17 mouse cellular contexts compared by ENCODE assay signal in the genomic region with DNA sequence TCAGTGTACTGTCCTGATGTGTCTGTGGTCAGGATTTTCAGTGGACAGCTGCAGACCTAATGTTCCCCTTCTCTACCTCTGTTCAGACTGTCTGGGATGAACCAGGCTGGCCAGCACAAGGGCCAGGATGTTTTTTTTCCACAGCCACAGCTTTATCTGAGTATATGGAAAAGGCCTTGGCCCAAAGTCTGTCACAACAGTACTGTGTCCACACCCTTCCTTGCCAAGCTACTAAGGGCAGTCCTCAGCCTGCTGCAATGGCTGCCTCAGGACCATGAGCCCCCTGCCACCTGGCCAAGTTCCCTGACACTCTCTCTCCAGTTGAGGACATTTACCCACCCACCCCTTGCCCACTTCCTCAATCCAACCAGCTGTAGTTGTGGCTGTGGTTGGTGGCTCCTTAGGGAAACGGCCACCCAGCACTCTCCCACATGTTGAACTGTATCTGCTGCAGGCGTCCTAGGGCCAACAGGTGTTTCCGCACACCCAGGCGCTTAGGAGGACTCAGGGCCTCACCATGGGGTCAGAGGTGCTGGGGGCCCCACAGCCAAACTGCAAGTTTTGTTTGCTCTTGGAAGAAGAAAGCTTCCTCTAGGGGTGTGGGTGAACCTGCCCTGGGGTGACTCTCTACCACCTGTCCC. TPM values are rescaled to one million over a fixed set of nuclear protein-coding genes. Genes with fewer than 3 reads are reported as not detected.
DNase-seq lines count a peak whose midpoint lies in the region; ATAC-seq lines count a peak whose summit lies in the region.
"Had no signal": no experiment of that assay in that cellular context is flagged by ENCODE, and none has a peak within 500 bp of the region (broad histone marks: within the 10 kb centered on the region; RNA-seq: fewer than 3 reads in every experiment).

No protein-coding gene starts in this region.

- no peaks in the 10 kb centered on the region for H3K27me3 ChIP-seq in splenic B cell, adult 2 months (ENCODE audit: control insufficient read depth, insufficient read depth, low read length, poor library complexity, severe bottlenecking)
- H3K27me3 ChIP-seq in neural tube, embryonic 15.5 days (replicated peaks) = no peaks in the 10 kb centered on the region
- no peaks in the 10 kb centered on the region for H3K27me3 ChIP-seq in forebrain, embryonic 14.5 days (replicated peaks; ENCODE audit: control insufficient read depth, insufficient read depth, low read length)
- H3K27me3 ChIP-seq: embryonic facial prominence, embryonic 15.5 days; forebrain, embryonic 15.5 days; liver, embryonic 15.5 days had no signal

- 91% methylated on average over 4 of the region's 4 CpGs for WGBS in neural tube, embryonic 15.5 days
- 94% methylated on average over 4 of the region's 4 CpGs for WGBS in forebrain, embryonic 14.5 days

- no peaks in the 10 kb centered on the region for H3K36me3 ChIP-seq in splenic B cell, adult 2 months (ENCODE audit: control insufficient read depth, insufficient read depth, low read length, poor library complexity, severe bottlenecking)
- no peaks in the 10 kb centered on the region for H3K36me3 ChIP-seq in neural tube, embryonic 15.5 days
- no peaks in the 10 kb centered on the region for H3K36me3 ChIP-seq in forebrain, embryonic 14.5 days (ENCODE audit: control insufficient read depth, insufficient read depth, low read length)
- H3K36me3 ChIP-seq: embryonic facial prominence, embryonic 15.5 days; forebrain, embryonic 15.5 days; liver, embryonic 15.5 days had no signal

- no peak overlapping the region for H3K27ac ChIP-seq in neural tube, embryonic 15.5 days (replicated peaks)
- no peak overlapping the region for H3K27ac ChIP-seq in forebrain, embryonic 14.5 days (ENCODE audit: low read depth, low read length)
- H3K27ac ChIP-seq: embryonic facial prominence, embryonic 15.5 days; forebrain, embryonic 15.5 days; gastrocnemius, adult 2 months; liver, embryonic 15.5 days had no signal

- H3K9me3 ChIP-seq in neural tube, embryonic 15.5 days (replicated peaks) = no peaks in the 10 kb centered on the region
- H3K9me3 ChIP-seq in forebrain, embryonic 14.5 days (replicated peaks; ENCODE audit: control insufficient read depth, low read length) = no peaks in the 10 kb centered on the region
- H3K9me3 ChIP-seq: embryonic facial prominence, embryonic 15.5 days; forebrain, embryonic 15.5 days; liver, embryonic 15.5 days had no signal

- H3K4me2 ChIP-seq in neural tube, embryonic 15.5 days = no peak overlapping the region
- no peak overlapping the region for H3K4me2 ChIP-seq in forebrain, embryonic 14.5 days (ENCODE audit: low read length)
- H3K4me2 ChIP-seq: embryonic facial prominence, embryonic 15.5 days; forebrain, embryonic 15.5 days; liver, embryonic 15.5 days had no signal

- DNase-seq in heart, adult 11 months = peak; percentile 96
- DNase-seq in heart, adult 8-10 months (ENCODE audit: low spot score) = no peak
- peak; percentile 67 for DNase-seq in 416B (ENCODE audit: low read depth)
- DNase-seq in splenic B cell, adult 2 months (ENCODE audit: low read depth, low spot score) = peak; percentile 20
- DNase-seq in cerebellum, adult 9-10 months = no peak
- no peak for DNase-seq in forebrain, embryonic 14.5 days (ENCODE audit: low spot score)
- DNase-seq: adrenal gland, adult 8-10 months; cerebellum, postnatal 36 days; gastrocnemius, adult 2 months; heart, postnatal 4 days; lung, postnatal 4 days had no signal

- peak; percentile 87 to 88 for ATAC-seq in hematopoietic stem cell, adult 5-6 weeks (replicated peaks in 1 of 2; ENCODE audit: insufficient read depth in 1 of 2, low FRiP score in 2 of 2, low TSS enrichment in 1 of 2, low read depth in 1 of 2, poor library complexity in 2 of 2, severe bottlenecking in 2 of 2)
- no peak for ATAC-seq in neural tube, embryonic 15.5 days (ENCODE audit: low FRiP score)
- no peak for ATAC-seq in forebrain, embryonic 14.5 days
- ATAC-seq: forebrain, embryonic 15.5 days; midbrain, embryonic 16.5 days had no signal

- peaks cover 26% of the 10 kb centered on the region for H3K4me1 ChIP-seq in neural tube, embryonic 15.5 days
- H3K4me1 ChIP-seq in forebrain, embryonic 14.5 days (ENCODE audit: control insufficient read depth, insufficient read depth, low read length) = peaks cover 5% of the 10 kb centered on the region; the same call in 1 of the 2 replicates

- H3K4me3 ChIP-seq in neural tube, embryonic 15.5 days (replicated peaks) = no peak overlapping the region
- no peak overlapping the region for H3K4me3 ChIP-seq in forebrain, embryonic 14.5 days (ENCODE audit: low read depth, low read length)
- H3K4me3 ChIP-seq: embryonic facial prominence, embryonic 15.5 days; forebrain, embryonic 15.5 days; gastrocnemius, adult 2 months; liver, embryonic 15.5 days had no signal

- H3K9ac ChIP-seq in neural tube, embryonic 15.5 days (replicated peaks) = no peak overlapping the region
- no peak overlapping the region for H3K9ac ChIP-seq in forebrain, embryonic 14.5 days (ENCODE audit: low read length)
- H3K9ac ChIP-seq: embryonic facial prominence, embryonic 15.5 days; forebrain, embryonic 15.5 days; liver, embryonic 15.5 days had no signal

RNA-seq across cellular contexts. Expression of a gene that starts 3.2 kb away (rescaled TPM):
- 10 to 100 TPM; 22.2 to 36.5 (median 29.1) TPM for total RNA-seq in heart, adult 8-10 months (2022)
- 21.6 and 23.7 TPM in 2 replicates for total RNA-seq in hematopoietic stem cell, adult 5-6 weeks (2017)
- 11.7 and 22.6 TPM in 2 replicates for polyA plus RNA-seq in neural tube, embryonic 15.5 days (2015; fragmentation: Nextera tagmentation; extraction: Ambion mirVana)
- 30.3 and 32.3 TPM in 2 replicates for polyA plus RNA-seq in forebrain, embryonic 14.5 days (2014; fragmentation: Nextera tagmentation; extraction: Ambion mirVana)

Comparison
In these comparisons a context has a peak if more than half of its experiments do, and no peak if none do; other contexts are left out.
1. DNase-seq: peak in heart, adult 11 months (single experiment), 416B (single experiment) and splenic B cell, adult 2 months (single experiment); none in heart, adult 8-10 months (single experiment), cerebellum, adult 9-10 months (single experiment) and forebrain, embryonic 14.5 days (single experiment).
2. ATAC-seq: peak in hematopoietic stem cell, adult 5-6 weeks (2 of 2); none in neural tube, embryonic 15.5 days (single experiment) and forebrain, embryonic 14.5 days (single experiment).